Mouse (Mus musculus): Measurements from ENCODE around the gene Cds1.

GRCm38 (mm10) chr5:101728304-101728905 lies 36.5 kb upstream of the Cds1 start:
- TF ChIP-seq CTCF (IDR thresholded peaks at IDR 0.05; ENCODE audit: extremely low read depth, insufficient read length, insufficient replicate concordance, low read depth, low read length) (no peak), POLR2A (IDR thresholded peaks at IDR 0.05; ENCODE audit: low read depth, low read length) (no peak)

Measured in small intestine, adult 2 months (tissue).